Comparison of ENCODE assay signal across 8 mouse cellular contexts in genomic region chr16:36069819-36070575, GRCm38 (mm10). TPM values are rescaled to one million over a fixed set of nuclear protein-coding genes. Genes with fewer than 3 reads are reported as not detected.
A peak's percentile ranks its signal among the peaks of the same experiment; 100 is the strongest.
DNase-seq lines count a peak whose midpoint lies in the region; ATAC-seq and TF ChIP-seq lines count a peak whose summit lies in the region.

No protein-coding gene starts in this region.

- H3K27ac ChIP-seq in kidney, embryonic 16.5 days (ENCODE audit: low read length): no peak overlapping the region

- 22% methylated on average over 9 of the region's 9 CpGs for WGBS in kidney, embryonic 16.5 days

- H3K9ac ChIP-seq in kidney, embryonic 16.5 days (replicated peaks; ENCODE audit: low read length): peak overlapping the region; percentile 57

- no peak for TF ChIP-seq CTCF in brain, embryonic 14.5 days (IDR thresholded peaks at IDR 0.05; ENCODE audit: borderline replicate concordance, extremely low read depth, insufficient read depth, insufficient read length)

- peak overlapping the region; percentile 53 for H3K4me2 ChIP-seq in kidney, embryonic 16.5 days (replicated peaks; ENCODE audit: low read depth, low read length)

- ATAC-seq in kidney, embryonic 16.5 days (ENCODE audit: low FRiP score, low TSS enrichment): no peak

- peaks cover 31% of the 10 kb centered on the region for H3K4me1 ChIP-seq in kidney, embryonic 16.5 days (ENCODE audit: insufficient read depth, low read length)

- DNase-seq in kidney, postnatal 36 days: no peak
- DNase-seq in brain, embryonic 14.5 days (ENCODE audit: low read depth): peak; percentile 32
- DNase-seq in induced T-regulatory cell, adult 2 months (ENCODE audit: low read depth): peak; percentile 58
- peak; percentile 20 for DNase-seq in naive thymus-derived CD4-positive, alpha-beta T cell, adult 2 months (ENCODE audit: low read depth)
- DNase-seq in gastrocnemius, adult 8-10 months (ENCODE audit: low spot score in 2 of 2): no peak
- no peak for DNase-seq in layer of hippocampus, postnatal 10 days (ENCODE audit: low spot score in 2 of 2)
- DNase-seq in urinary bladder, adult 18-20 months (ENCODE audit: low spot score in 2 of 2): no peak

- no peaks in the 10 kb centered on the region for H3K9me3 ChIP-seq in kidney, embryonic 16.5 days (ENCODE audit: low read length)

- peak overlapping the region; percentile 83 for H3K4me3 ChIP-seq in kidney, embryonic 16.5 days (ENCODE audit: low read length)

- peaks cover 3% of the 10 kb centered on the region; the same call in 1 of the 2 replicates for H3K36me3 ChIP-seq in kidney, embryonic 16.5 days (ENCODE audit: insufficient read depth, low read length)

- H3K27me3 ChIP-seq in kidney, embryonic 16.5 days (ENCODE audit: insufficient read depth, low read length): no peaks in the 10 kb centered on the region

- no peak for TF ChIP-seq POLR2A in brain, embryonic 14.5 days (IDR thresholded peaks at IDR 0.05; ENCODE audit: borderline replicate concordance, extremely low read depth, insufficient read depth, insufficient read length, poor library complexity, severe bottlenecking)

RNA-seq across cellular contexts. Expression of gene Fam162a, which starts 1.4 kb away (rescaled TPM):
- polyA plus RNA-seq in kidney, embryonic 16.5 days (2015; fragmentation: Nextera tagmentation; extraction: Ambion mirVana): 317 and 325 TPM in 2 replicates
- 80.0 and 84.3 TPM in 2 replicates for polyA plus RNA-seq in brain, embryonic 14.5 days (2012; rRNA removed)
- 100 to 1,000 TPM; 112 to 134 (median 121) TPM for total RNA-seq in gastrocnemius, adult 8-10 months (2022)
- 10 to 100 TPM; 95.2 to 95.4 TPM for total RNA-seq in layer of hippocampus, postnatal 10 days (2021)

RNA-seq across cellular contexts. Expression of gene Ccdc58, which starts 1.5 kb away (rescaled TPM):
- 80.7 and 86.8 TPM in 2 replicates for polyA plus RNA-seq in kidney, embryonic 16.5 days (2015; fragmentation: Nextera tagmentation; extraction: Ambion mirVana)
- 21.5 and 27.8 TPM in 2 replicates for polyA plus RNA-seq in brain, embryonic 14.5 days (2012; rRNA removed)
- 10 to 100 TPM; 15.3 to 33.5 (median 22.2) TPM for total RNA-seq in gastrocnemius, adult 8-10 months (2022)
- total RNA-seq in layer of hippocampus, postnatal 10 days (2021): 10 to 100 TPM; 21.5 to 22.1 TPM

RNA-seq across cellular contexts. Expression of gene Wdr5b, which starts 29.0 kb away (rescaled TPM):
- polyA plus RNA-seq in kidney, embryonic 16.5 days (2015; fragmentation: Nextera tagmentation; extraction: Ambion mirVana): 8.5 and 9.3 TPM in 2 replicates
- polyA plus RNA-seq in brain, embryonic 14.5 days (2012; rRNA removed): 7.3 TPM in 2 replicates
- 1 to 10 TPM; 2.3 to 3.0 (median 2.5) TPM for total RNA-seq in gastrocnemius, adult 8-10 months (2022)
- total RNA-seq in layer of hippocampus, postnatal 10 days (2021): 1 to 10 TPM; 4.5 to 5.8 TPM

Comparison
In these comparisons a context has a peak if more than half of its experiments do, and no peak if none do; other contexts are left out.
1. DNase-seq: peak in brain, embryonic 14.5 days (single experiment), induced T-regulatory cell, adult 2 months (single experiment) and naive thymus-derived CD4-positive, alpha-beta T cell, adult 2 months (single experiment); none in kidney, postnatal 36 days (0 of 2), gastrocnemius, adult 8-10 months (0 of 2), layer of hippocampus, postnatal 10 days (0 of 2) and urinary bladder, adult 18-20 months (0 of 2).